Comparison of ENCODE assay signal across 8 mouse cellular contexts in genomic region chr6:37054435-37055020, GRCm38 (mm10).
A peak's percentile ranks its signal among the peaks of the same experiment; 100 is the strongest.
DNase-seq lines count a peak whose midpoint lies in the region; ATAC-seq and TF ChIP-seq lines count a peak whose summit lies in the region.

No protein-coding gene starts in this region.

- no peaks in the 10 kb centered on the region for H3K27me3 ChIP-seq in cerebellum, adult 2 months (ENCODE audit: control insufficient read depth, insufficient read depth, low read length)
- no peaks in the 10 kb centered on the region for H3K27me3 ChIP-seq in stomach, embryonic 16.5 days (ENCODE audit: control insufficient read depth, insufficient read depth, low read length)
- no peaks in the 10 kb centered on the region for H3K27me3 ChIP-seq in neural tube, embryonic 15.5 days (replicated peaks)

- intact Hi-C loops in heart, postnatal 10 days (cut with DNase I), result loop anchor here (1.0 kb wide), 3 partner anchors 43 to 394 kb away; no protein-coding TSS in a partner anchor

- WGBS in cerebellum, adult 2 months, result 51% methylated on average over 6 of the region's 6 CpGs
- WGBS in stomach, embryonic 16.5 days, result 39% methylated on average over 6 of the region's 6 CpGs
- WGBS in neural tube, embryonic 15.5 days, result 51% methylated on average over 6 of the region's 6 CpGs

- TF ChIP-seq CTCF in cerebellum, adult 2 months (IDR thresholded peaks at IDR 0.05; ENCODE audit: borderline replicate concordance, insufficient read depth, low read depth, low read length), result peak; percentile 45; the same call in 1 of the 2 replicates

- no peak overlapping the region for H3K4me3 ChIP-seq in cerebellum, adult 2 months (replicated peaks; ENCODE audit: insufficient read depth, low read depth, low read length)
- H3K4me3 ChIP-seq in stomach, embryonic 16.5 days (replicated peaks; ENCODE audit: low read length), result no peak overlapping the region
- no peak overlapping the region for H3K4me3 ChIP-seq in neural tube, embryonic 15.5 days (replicated peaks)

- peak in 1 of 2 experiments; percentile 33 for DNase-seq in cerebellum, adult 2 months
- DNase-seq in cerebellum, postnatal 4 days (ENCODE audit: low spot score in 2 of 2), result no peak
- peak; percentile 40 for DNase-seq in layer of hippocampus, adult 9-10 months (ENCODE audit: low spot score)
- no peak for DNase-seq in layer of hippocampus, postnatal 25 days (ENCODE audit: extremely low spot score in 1 of 2, low spot score in 1 of 2)
- peak; percentile 33 for DNase-seq in R1 (ENCODE audit: low read depth, low spot score)
- peak; percentile 42 to 64 for DNase-seq in heart, postnatal 10 days

- no peak overlapping the region for H3K4me2 ChIP-seq in stomach, embryonic 16.5 days (ENCODE audit: low read depth, low read length)
- H3K4me2 ChIP-seq in neural tube, embryonic 15.5 days, result no peak overlapping the region

- H3K9ac ChIP-seq in stomach, embryonic 16.5 days (ENCODE audit: low read length), result 0 out of 2 replicates have a peak overlapping the region, but pooled peaks have one; percentile 29
- H3K9ac ChIP-seq in neural tube, embryonic 15.5 days (replicated peaks), result no peak overlapping the region

- ATAC-seq in stomach, embryonic 16.5 days (ENCODE audit: insufficient read depth, low FRiP score), result no peak
- ATAC-seq in neural tube, embryonic 15.5 days (ENCODE audit: low FRiP score), result no peak

- TF ChIP-seq POLR2A in cerebellum, adult 2 months (IDR thresholded peaks at IDR 0.05; ENCODE audit: borderline replicate concordance, insufficient read depth, low read length), result no peak

- H3K4me1 ChIP-seq in cerebellum, adult 2 months (ENCODE audit: control insufficient read depth, insufficient read depth, low read length), result no peaks in the 10 kb centered on the region
- peaks cover 6% of the 10 kb centered on the region for H3K4me1 ChIP-seq in stomach, embryonic 16.5 days (ENCODE audit: control insufficient read depth, insufficient read depth, low read length)
- H3K4me1 ChIP-seq in neural tube, embryonic 15.5 days, result no peaks in the 10 kb centered on the region

- H3K36me3 ChIP-seq in stomach, embryonic 16.5 days (ENCODE audit: control insufficient read depth, insufficient read depth, low read length), result no peaks in the 10 kb centered on the region
- no peaks in the 10 kb centered on the region for H3K36me3 ChIP-seq in neural tube, embryonic 15.5 days

- H3K27ac ChIP-seq in cerebellum, adult 2 months (ENCODE audit: insufficient read depth, low read length), result no peak overlapping the region
- no peak overlapping the region for H3K27ac ChIP-seq in stomach, embryonic 16.5 days (ENCODE audit: low read length)
- no peak overlapping the region for H3K27ac ChIP-seq in neural tube, embryonic 15.5 days (replicated peaks)

- no peaks in the 10 kb centered on the region for H3K9me3 ChIP-seq in stomach, embryonic 16.5 days (replicated peaks; ENCODE audit: control insufficient read depth, low read length)
- H3K9me3 ChIP-seq in neural tube, embryonic 15.5 days (replicated peaks), result no peaks in the 10 kb centered on the region

Comparison
In these comparisons a context has a peak if more than half of its experiments do, and no peak if none do; other contexts are left out.
1. DNase-seq: peak in layer of hippocampus, adult 9-10 months (single experiment), R1 (single experiment) and heart, postnatal 10 days (2 of 2); none in cerebellum, postnatal 4 days (0 of 2) and layer of hippocampus, postnatal 25 days (0 of 2).